Mouse (Mus musculus) right cerebral cortex, postnatal 25 days (tissue): ENCODE data around the gene Tmem184b.

Source experiments
- DNase-seq: peaks from one replicate; pipeline ENCODE4 v3.0.0; 2022

Tmem184b gene

DNA sequence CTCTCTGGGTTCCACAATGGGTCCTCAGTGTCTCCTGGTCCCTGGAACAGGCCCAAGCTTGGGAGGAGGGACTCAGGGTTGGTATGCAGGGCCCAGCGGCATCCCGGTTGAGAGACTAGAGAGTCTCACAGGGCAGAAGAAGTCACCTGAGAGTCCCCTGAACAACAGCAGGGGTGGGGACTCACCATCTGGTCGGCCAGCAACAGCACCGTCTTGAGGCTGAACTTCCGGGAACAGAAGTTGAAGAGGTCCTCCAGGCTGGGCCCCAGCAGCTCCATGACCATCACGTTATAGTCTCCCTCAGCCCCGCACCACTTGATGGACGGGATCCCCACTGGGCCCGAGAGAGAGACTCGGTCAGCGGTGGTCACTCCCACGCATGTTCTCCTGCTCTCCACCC is 26.2 kb upstream of the Tmem184b start:
- DNase-seq, result no peak

- no peak for DNase-seq
Observed at GRCm38 (mm10) chr15:79428616-79429015, 25.2 kb upstream of the Tmem184b start.

DNA sequence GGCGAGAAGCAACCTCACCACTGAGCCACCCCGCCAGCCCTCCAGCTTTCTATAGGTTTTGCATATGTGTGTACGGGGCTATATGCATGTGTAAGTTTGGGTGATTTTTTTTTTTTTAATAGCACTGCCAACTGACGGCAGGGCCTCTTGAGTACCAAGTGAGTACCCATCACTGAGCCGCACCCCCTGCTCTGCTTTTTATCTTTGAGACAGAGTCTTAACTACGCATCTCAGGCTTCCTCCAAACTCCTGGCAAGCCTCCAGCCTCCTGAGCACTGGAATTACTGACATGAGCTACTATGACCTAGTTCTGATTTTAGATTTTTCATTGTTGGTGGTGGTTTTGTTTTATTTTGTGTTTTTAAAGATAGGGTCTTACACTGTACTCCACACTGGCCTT is 24.1 kb upstream of the Tmem184b start:
- no peak for DNase-seq

- DNase-seq, result no peak
Observed at GRCm38 (mm10) chr15:79425516-79425915, 22.1 kb upstream of the Tmem184b start.

- no peak for DNase-seq
Observed at GRCm38 (mm10) chr15:79424602-79425001, 21.2 kb upstream of the Tmem184b start.

DNA sequence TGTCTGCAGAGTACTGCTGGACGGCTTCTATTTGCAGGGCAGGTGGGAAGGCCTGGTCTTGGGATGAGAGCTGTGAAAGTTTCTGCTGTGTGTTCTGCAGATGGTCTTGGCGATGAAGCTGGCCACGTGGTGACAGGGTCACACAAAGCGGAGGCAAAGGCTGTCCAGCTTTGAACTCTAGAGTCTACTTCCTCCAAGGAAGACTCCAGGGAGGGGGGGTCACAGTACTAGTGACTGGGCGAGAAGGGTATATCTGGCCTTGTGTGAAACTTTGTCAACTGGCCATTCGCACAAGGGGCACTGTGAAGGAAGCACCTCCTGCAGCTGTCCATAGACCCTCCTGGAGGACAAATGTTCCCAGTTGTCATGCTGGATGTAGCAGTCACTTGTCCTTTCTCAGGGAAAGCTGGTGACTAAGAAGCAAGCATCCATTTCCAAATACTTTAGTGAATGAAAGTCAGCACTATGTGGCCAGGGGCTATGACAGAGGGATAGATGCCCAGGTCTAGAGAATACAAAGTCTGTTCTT is 19.4 kb upstream of the Tmem184b start:
- DNase-seq, result no peak

GRCm38 (mm10) chr15:79418677-79419076 is 15.3 kb upstream of the Tmem184b start:
- DNase-seq, result no peak

- DNase-seq, result no peak
Observed at GRCm38 (mm10) chr15:79418265-79418664, 14.9 kb upstream of the Tmem184b start.

DNA sequence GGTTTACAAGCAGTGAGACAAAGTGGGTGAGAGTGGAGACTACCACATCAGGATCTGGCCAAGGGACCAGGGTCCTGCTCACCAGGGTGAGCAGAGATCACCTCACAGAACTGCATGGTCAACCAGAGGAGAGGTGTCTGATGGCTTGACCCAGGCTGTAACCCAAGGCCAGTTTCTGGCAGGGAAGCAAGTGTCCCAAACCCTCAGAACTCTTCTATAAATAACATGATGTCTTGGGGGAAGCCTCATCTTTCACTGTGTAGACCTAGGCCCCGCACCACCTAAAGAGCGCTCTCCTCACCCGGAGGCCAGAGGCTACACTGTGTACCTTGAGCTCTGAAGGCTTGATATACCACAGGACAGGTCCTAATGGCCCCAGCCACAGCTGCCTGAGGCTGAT is 14.0 kb upstream of the Tmem184b start:
- DNase-seq, result no peak

DNA sequence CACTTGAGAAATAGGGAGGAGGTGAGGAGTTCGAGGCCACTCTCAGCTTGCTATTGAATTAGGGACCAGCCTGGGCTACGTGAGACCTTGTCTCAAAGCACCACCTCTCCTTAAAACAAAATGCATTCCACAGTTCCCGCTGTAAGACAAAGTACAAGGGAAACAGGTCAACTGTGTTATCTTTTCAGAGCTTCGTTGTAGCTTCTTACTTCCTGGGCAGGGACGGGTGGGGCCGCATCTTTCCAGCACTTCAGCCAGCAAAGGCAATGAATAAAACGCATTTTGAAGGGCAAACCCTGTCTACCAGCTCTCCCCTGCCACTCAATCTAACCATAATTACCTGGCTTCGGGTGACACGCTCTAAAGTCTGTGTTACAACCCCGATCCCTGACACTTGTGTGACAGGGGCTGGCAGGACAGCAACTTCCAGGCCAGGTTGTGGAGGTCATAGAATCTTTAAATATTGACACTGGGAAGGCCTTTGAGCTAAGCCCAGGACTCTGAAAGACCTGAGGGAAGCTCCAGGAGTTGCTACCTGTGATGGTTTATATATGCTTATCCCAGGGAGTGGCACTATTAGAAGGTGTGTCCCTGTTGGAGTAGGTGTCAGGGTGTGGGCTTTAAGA is 13.2 kb upstream of the Tmem184b start:
- no peak for DNase-seq

GRCm38 (mm10) chr15:79414513-79414912 is 11.1 kb upstream of the Tmem184b start:
- DNase-seq, result no peak

GRCm38 (mm10) chr15:79413802-79414201 is 10.4 kb upstream of the Tmem184b start:
- no peak for DNase-seq

- DNase-seq, result no peak
Observed at GRCm38 (mm10) chr15:79413201-79413600, 9.8 kb upstream of the Tmem184b start.

DNA sequence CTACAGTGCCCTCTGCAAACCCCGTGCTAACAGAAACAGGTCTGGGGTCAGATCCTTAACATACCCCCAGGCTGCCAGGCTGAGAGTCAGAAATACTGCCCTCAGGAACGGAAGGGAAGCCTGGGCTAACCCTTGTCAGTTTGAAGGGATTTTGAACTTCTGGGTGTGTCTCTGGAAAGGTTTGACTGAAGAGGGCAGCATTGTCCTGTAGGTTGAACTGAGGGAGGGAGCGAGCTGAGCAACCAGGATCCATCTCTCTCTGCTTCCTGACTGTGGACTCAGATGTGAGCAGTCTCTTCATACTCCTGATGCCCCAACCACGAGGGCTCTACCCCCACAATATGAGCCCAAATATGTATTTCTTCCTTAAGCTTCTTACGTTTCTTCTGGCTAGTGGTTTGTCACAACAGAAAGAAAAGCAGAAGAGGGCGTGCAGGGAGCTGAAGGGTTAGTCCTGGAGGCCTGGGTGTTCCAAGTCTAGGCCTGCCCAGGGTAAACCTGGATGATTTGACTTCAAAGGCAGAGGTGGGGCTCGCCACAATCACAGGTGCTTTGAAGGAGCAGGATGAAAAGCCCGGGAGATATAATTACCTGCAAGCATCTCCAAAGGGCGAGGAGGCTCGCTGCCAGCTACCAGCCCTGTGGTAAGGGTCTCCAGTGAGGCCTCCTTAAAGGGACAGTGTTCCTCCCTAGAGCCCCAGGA is 8.1 kb upstream of the Tmem184b start:
- no peak for DNase-seq

DNA sequence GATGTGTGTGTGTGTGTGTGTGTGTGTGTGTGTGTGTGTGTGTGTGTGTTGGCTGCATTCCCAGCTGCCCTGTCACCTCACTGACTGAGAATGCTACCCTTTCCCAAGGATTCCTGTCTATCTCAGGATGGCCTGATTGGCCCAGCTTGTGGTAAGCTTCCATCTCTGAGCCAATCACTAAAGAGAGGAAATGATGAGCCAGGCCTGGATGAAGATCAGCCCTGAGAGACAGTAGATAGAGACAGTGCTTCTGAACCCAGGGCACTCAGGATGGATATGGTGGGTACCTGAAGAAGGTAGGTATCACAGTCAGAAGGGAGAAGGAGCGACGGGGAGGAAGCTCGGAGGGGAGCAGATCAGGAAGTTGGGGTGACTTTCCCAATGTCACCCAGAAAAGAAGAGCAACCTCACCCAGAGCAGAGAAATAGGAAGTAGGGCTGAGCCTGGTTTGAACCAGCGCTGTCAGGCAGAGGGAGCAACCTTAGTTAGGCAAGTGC is 5.8 kb upstream of the Tmem184b start:
- DNase-seq, result no peak

DNA sequence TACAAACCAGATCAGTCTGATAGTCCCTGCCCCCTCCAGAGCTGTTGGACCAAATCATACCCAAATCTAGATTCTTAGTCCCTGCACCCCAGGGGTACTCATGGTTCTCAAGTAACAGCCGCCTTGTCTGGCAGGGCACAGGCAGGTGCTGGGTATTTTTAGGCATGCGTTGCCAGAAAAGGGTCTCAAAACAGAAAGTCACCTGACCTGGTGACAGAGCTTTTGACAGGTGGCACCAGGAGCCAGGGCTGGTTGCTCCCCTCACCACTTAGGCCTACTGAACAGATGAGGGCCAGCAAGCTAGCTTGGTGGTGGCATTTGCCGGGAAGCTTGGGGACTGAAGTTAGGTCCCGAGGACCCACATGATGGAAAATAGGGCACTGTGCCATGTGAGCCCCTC is 3.2 kb upstream of the Tmem184b start:
- DNase-seq, result no peak

GRCm38 (mm10) chr15:79404277-79404676 is 908 bp upstream of the Tmem184b start:
- no peak for DNase-seq

- no peak for DNase-seq
Observed at GRCm38 (mm10) chr15:79403763-79404210, 418 bp upstream of the Tmem184b start.

GRCm38 (mm10) chr15:79402176-79402575 is 1.2 kb downstream of the Tmem184b start:
- peak; percentile 25 for DNase-seq

DNA sequence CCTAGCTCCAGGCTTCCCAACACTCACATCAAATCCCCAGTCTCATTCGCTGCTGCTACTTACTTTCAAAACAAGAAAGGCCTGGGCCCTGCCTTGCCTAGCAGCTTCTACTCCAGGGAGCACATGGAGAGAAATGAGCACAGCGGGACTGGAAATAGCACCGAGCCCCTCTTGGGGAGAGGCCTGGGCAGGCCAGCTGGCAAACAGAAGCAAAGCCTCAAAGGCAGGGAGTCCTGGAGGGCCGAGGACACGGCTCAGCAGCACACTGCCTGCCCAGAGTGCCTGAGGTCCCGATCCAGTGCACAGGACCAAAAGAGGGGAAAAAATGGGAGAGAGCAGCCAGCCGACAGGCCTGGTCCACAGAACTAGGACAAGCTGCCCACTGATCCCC is 2.4 kb downstream of the Tmem184b start:
- no peak for DNase-seq

GRCm38 (mm10) chr15:79400134-79400974 is 3.0 kb downstream of the Tmem184b start:
- no peak for DNase-seq

DNA sequence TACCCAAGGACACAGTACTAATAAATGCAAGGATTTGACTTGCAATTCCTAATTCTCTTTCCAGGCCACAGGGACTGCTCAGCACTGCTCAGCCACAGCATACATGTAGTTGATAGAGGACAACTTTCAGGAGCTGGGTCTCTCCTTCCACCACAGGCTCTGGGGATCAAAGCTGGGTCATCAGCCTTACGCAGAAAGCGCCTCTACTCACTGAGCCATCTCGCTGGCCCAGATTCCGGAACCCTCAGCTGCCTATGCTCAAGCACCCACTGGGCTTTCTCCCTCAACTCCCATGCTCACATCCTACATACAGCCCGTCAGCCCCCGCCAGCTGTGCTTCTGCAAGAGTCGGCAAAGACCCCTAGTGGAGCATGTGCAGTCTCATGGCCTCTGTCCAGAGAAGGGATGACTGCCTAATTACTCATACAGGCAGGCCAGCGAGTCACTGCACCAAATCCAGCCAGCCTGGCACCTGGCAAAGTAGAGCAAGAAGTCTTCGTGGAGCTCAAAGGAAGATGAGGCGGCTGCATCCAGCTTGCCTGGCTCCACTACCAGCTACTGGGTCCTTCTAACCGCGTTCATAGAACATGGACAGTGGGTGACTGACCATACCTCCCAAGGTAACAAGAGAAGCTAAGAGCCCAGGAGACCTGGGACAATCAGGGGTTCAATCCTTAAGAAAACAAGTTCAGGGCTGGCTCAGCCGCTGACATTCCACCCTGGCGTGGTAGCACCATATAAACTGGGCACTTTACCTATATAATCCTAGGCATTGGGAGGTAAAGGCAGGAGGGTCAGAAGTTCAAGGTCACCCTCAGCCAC is 3.9 kb downstream of the Tmem184b start:
- DNase-seq, result no peak
